In the genomic region with DNA sequence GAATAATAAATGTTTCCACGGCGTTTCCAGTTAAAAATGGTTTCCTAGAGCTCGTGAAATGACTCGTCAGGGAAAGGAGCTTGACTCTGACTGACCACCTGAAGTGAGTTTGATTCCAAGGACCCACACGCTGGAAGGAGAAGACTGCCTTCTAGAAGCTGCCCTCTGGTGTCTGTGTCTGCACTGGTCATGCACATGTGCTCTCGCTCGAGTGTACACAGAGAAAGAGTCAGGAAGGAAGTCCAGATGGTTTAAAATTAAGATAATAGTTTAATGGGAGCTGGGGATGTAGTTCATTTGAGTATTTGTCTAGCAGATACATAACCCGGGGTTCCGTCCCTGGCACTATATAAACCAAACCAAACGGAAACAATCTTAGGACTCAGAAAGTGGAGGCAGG, we compare ENCODE assay signal across 8 mouse cellular contexts. TPM values are rescaled to one million over a fixed set of nuclear protein-coding genes. Genes with fewer than 3 reads are reported as not detected.
DNase-seq lines count a peak whose midpoint lies in the region; ATAC-seq and TF ChIP-seq lines count a peak whose summit lies in the region.
"Had no signal": no experiment of that assay in that cellular context is flagged by ENCODE, and none has a peak within 500 bp of the region (broad histone marks: within the 10 kb centered on the region; RNA-seq: fewer than 3 reads in every experiment).

No protein-coding gene starts in this region.

- no peak for TF ChIP-seq RAD21 in MEL (IDR thresholded peaks at IDR 0.05; ENCODE audit: low read depth, low read length)

- no peak for DNase-seq in kidney, postnatal 0 days (ENCODE audit: low spot score)
- DNase-seq in kidney, postnatal 25 days: no peak
- peak; percentile 72 for DNase-seq in MEL (ENCODE audit: low read depth, low spot score)
- DNase-seq in spleen, postnatal 10 days (ENCODE audit: low spot score in 2 of 2): no peak
- DNase-seq in adrenal gland, adult 8-10 months: no peak
- DNase-seq: gastrocnemius, postnatal 25 days had no signal

- peaks cover 13% of the 10 kb centered on the region for H3K79me2 ChIP-seq in MEL (ENCODE audit: control insufficient read depth, insufficient read depth, low read length, poor library complexity)
- peaks cover 47% of the 10 kb centered on the region for H3K79me2 ChIP-seq in macrophage (ENCODE audit: inconsistent target)

- peaks cover 18% of the 10 kb centered on the region for H3K36me3 ChIP-seq in kidney, postnatal 0 days (ENCODE audit: insufficient read depth, low read length)
- H3K36me3 ChIP-seq in MEL (ENCODE audit: control insufficient read depth in 1 of 2, insufficient read depth in 2 of 2, low read length in 2 of 2) (peaks cover 0 to 8% of the 10 kb centered on the region in 2 experiments; a peak in 2 of 4 replicates), macrophage (ENCODE audit: inconsistent target) (no peaks in the 10 kb centered on the region)
- peaks cover 27% of the 10 kb centered on the region for H3K36me3 ChIP-seq in embryonic facial prominence, embryonic 15.5 days

- H3K4me1 ChIP-seq in kidney, postnatal 0 days (replicated peaks; ENCODE audit: insufficient read depth, low read length): peaks cover 10% of the 10 kb centered on the region
- peaks cover 2 to 8% of the 10 kb centered on the region in 2 experiments; a peak in 2 of 4 replicates for H3K4me1 ChIP-seq in MEL (ENCODE audit: control insufficient read depth in 1 of 2, insufficient read depth in 2 of 2, low read length in 2 of 2)
- H3K4me1 ChIP-seq in embryonic facial prominence, embryonic 15.5 days: peaks cover 17% of the 10 kb centered on the region

- H3K9ac ChIP-seq in kidney, postnatal 0 days (ENCODE audit: low read depth, low read length): no peak overlapping the region
- H3K9ac ChIP-seq in MEL (ENCODE audit: control insufficient read depth, low read depth, low read length, poor library complexity, severe bottlenecking): peak overlapping the region; percentile 58
- no peak overlapping the region for H3K9ac ChIP-seq in embryonic facial prominence, embryonic 15.5 days

- peak in 1 of 2 experiments; percentile 51; a peak in 2 of 4 replicates for TF ChIP-seq POLR2A in MEL (IDR thresholded peaks at IDR 0.05; ENCODE audit: control insufficient read depth in 1 of 2, insufficient read depth in 1 of 2, low read depth in 1 of 2, low read length in 2 of 2, poor library complexity in 1 of 2)

- no peaks in the 10 kb centered on the region for H3K27me3 ChIP-seq in kidney, postnatal 0 days (ENCODE audit: insufficient read depth, low read length)
- no peaks in the 10 kb centered on the region for H3K27me3 ChIP-seq in MEL (ENCODE audit: control insufficient read depth in 1 of 2, insufficient read depth in 2 of 2, low read length in 2 of 2)
- no peaks in the 10 kb centered on the region for H3K27me3 ChIP-seq in embryonic facial prominence, embryonic 15.5 days

- TF ChIP-seq CTCF in kidney, postnatal 0 days (IDR thresholded peaks at IDR 0.05; ENCODE audit: low read depth): peak; percentile 47
- peak in 2 of 3 experiments; percentile 25 to 40; a peak in 3 of 6 replicates for TF ChIP-seq CTCF in MEL (IDR thresholded peaks at IDR 0.05 in 2 of 3, conservative IDR thresholded peaks at IDR 0.05 in 1 of 3; ENCODE audit: control insufficient read depth in 1 of 3, insufficient read depth in 1 of 3, low read depth in 2 of 3, low read length in 3 of 3, poor library complexity in 1 of 3, severe bottlenecking in 1 of 3)

- 72% methylated on average over 10 of the region's 10 CpGs for WGBS in kidney, postnatal 0 days
- WGBS in embryonic facial prominence, embryonic 15.5 days: 64% methylated on average over 10 of the region's 10 CpGs
- WGBS in macrophage (ENCODE audit: missing documents): 10% methylated on average over 10 of the region's 10 CpGs

- H3K27ac ChIP-seq in kidney, postnatal 0 days: no peak overlapping the region
- peak overlapping the region; percentile 80 for H3K27ac ChIP-seq in MEL (ENCODE audit: control insufficient read depth, low read depth, low read length)
- no peak overlapping the region for H3K27ac ChIP-seq in embryonic facial prominence, embryonic 15.5 days (replicated peaks)
- peak overlapping the region; percentile 86 for H3K27ac ChIP-seq in macrophage

- no peaks in the 10 kb centered on the region for H3K9me3 ChIP-seq in kidney, postnatal 0 days (replicated peaks; ENCODE audit: low read length)
- H3K9me3 ChIP-seq in MEL (replicated peaks; ENCODE audit: insufficient read depth, low read length): no peaks in the 10 kb centered on the region
- no peaks in the 10 kb centered on the region for H3K9me3 ChIP-seq in embryonic facial prominence, embryonic 15.5 days (replicated peaks)

- H3K4me3 ChIP-seq in kidney, postnatal 0 days (replicated peaks; ENCODE audit: low read depth, low read length): no peak overlapping the region
- peak overlapping the region; percentile 64 to 85 for H3K4me3 ChIP-seq in MEL (ENCODE audit: control insufficient read depth in 1 of 2, insufficient read depth in 1 of 2, low read depth in 2 of 2, low read length in 2 of 2)
- no peak overlapping the region for H3K4me3 ChIP-seq in embryonic facial prominence, embryonic 15.5 days (replicated peaks)
- peak overlapping the region; percentile 94; the same call in 1 of the 2 replicates for H3K4me3 ChIP-seq in macrophage (ENCODE audit: inconsistent target)

- peak in 1 of 2 experiments; percentile 42; a peak in 2 of 4 replicates for TF ChIP-seq EP300 in MEL (IDR thresholded peaks at IDR 0.05; ENCODE audit: low read depth in 1 of 2, low read length in 2 of 2)

- H3K4me2 ChIP-seq in kidney, postnatal 0 days (ENCODE audit: low read length): 0 out of 2 replicates have a peak overlapping the region, but pooled peaks have one; percentile 10
- H3K4me2 ChIP-seq in embryonic facial prominence, embryonic 15.5 days (replicated peaks): peak overlapping the region; percentile 75; the same call in 1 of the 2 replicates

- ATAC-seq in kidney, postnatal 0 days (replicated peaks; ENCODE audit: low FRiP score, low read depth): no peak
- ATAC-seq in embryonic facial prominence, embryonic 15.5 days (ENCODE audit: insufficient number of reproducible peaks, low FRiP score, low TSS enrichment, low read depth): no peak

TF ChIP-seq in MEL, 35 proteins besides CTCF, POLR2A, EP300 and RAD21 (continues in another document):
- TF ChIP-seq KAT2A (conservative IDR thresholded peaks at IDR 0.05; ENCODE audit: low read depth, low read length) (no peak), ELF1 (IDR thresholded peaks at IDR 0.05; ENCODE audit: low read depth, low read length) (no peak), USF1 (IDR thresholded peaks at IDR 0.05; ENCODE audit: low read depth, low read length) (no peak), TCF12 (IDR thresholded peaks at IDR 0.05; ENCODE audit: low read depth, low read length) (peak; percentile 25), GABPA (IDR thresholded peaks at IDR 0.05; ENCODE audit: low read depth, low read length) (no peak), TAL1 (IDR thresholded peaks at IDR 0.05; ENCODE audit: low read length) (no peak), SMC3 (IDR thresholded peaks at IDR 0.05; ENCODE audit: low read depth, low read length) (peak; percentile 28; the same call in 1 of the 2 replicates), UBTF (IDR thresholded peaks at IDR 0.05; ENCODE audit: borderline replicate concordance, insufficient read depth, low read depth, low read length) (no peak), TBP (IDR thresholded peaks at IDR 0.05; ENCODE audit: low read depth, low read length) (no peak), MYC (IDR thresholded peaks at IDR 0.05; ENCODE audit: low read depth, low read length) (peak; percentile 93), POLR2AphosphoS5 (IDR thresholded peaks at IDR 0.05; ENCODE audit: borderline replicate concordance, low read depth, low read length) (no peak), SIN3A (IDR thresholded peaks at IDR 0.05; ENCODE audit: low read length) (peak; percentile 67), ZC3H11A (IDR thresholded peaks at IDR 0.05; ENCODE audit: low read depth, low read length) (no peak), MAX (IDR thresholded peaks at IDR 0.05; ENCODE audit: low read length) (peak; percentile 91), ETS1 (IDR thresholded peaks at IDR 0.05; ENCODE audit: low read depth, low read length) (peak; percentile 60), CHD2 (IDR thresholded peaks at IDR 0.05; ENCODE audit: low read length) (no peak), POLR2AphosphoS2 (IDR thresholded peaks at IDR 0.05; ENCODE audit: low read length) (no peak), ZNF384 (IDR thresholded peaks at IDR 0.05; ENCODE audit: low read depth, low read length) (no peak), USF2 (IDR thresholded peaks at IDR 0.05; ENCODE audit: borderline replicate concordance in 1 of 2, insufficient read depth in 1 of 2, low read depth in 1 of 2, low read length in 2 of 2) (no peak)

RNA-seq across cellular contexts. Expression of gene Fbxl18, which starts 1.0 kb away (rescaled TPM):
- 9.6 and 9.9 TPM in 2 replicates for polyA plus RNA-seq in kidney, postnatal 0 days (2015; fragmentation: Nextera tagmentation; extraction: Ambion mirVana)
- 3.9 and 4.6 TPM in 2 replicates for total RNA-seq in MEL (2012; rRNA removed)
- polyA plus RNA-seq in MEL (2012; ENCODE audit: insufficient read depth in 1 of 2, insufficient read length in 2 of 2, low read depth in 1 of 2, low replicate concordance in 2 of 2, missing spikeins in 1 of 2) (1 to 10 TPM in 1 of 2 experiments, not detected in 1; 7.4 TPM), macrophage (2018) (2.5 to 5.4 TPM (median 3.5 TPM) in 3 replicates)
- polyA plus RNA-seq in embryonic facial prominence, embryonic 15.5 days (2015; fragmentation: Nextera tagmentation; extraction: Ambion mirVana): 11.7 and 14.7 TPM in 2 replicates
- total RNA-seq in macrophage (2018; cell fraction: chromatin; rRNA removed): 10 to 100 TPM in 24 of 26 experiments, 1 to 10 TPM in 2; 9.3 to 53.0 (median 32.1) TPM
- total RNA-seq in macrophage (2018; cell fraction: cytosol; rRNA removed): 1 to 10 TPM; 2.2 to 8.0 (median 5.6) TPM
- 10 to 100 TPM in 20 of 26 experiments, 1 to 10 TPM in 6; 4.3 to 34.8 (median 15.7) TPM for total RNA-seq in macrophage (2018; cell fraction: nucleus; rRNA removed)
- 10 to 100 TPM; 14.0 to 18.5 (median 15.1) TPM for total RNA-seq in adrenal gland, adult 8-10 months (2022)

RNA-seq across cellular contexts. Expression of gene Actb, which starts 10.4 kb away (rescaled TPM):
- 14,836 and 15,514 TPM in 2 replicates for polyA plus RNA-seq in kidney, postnatal 0 days (2015; fragmentation: Nextera tagmentation; extraction: Ambion mirVana)
- total RNA-seq in MEL (2012; rRNA removed): 3,019 and 3,042 TPM in 2 replicates
- polyA plus RNA-seq in MEL (2012; ENCODE audit: insufficient read depth in 1 of 2, insufficient read length in 2 of 2, low read depth in 1 of 2, low replicate concordance in 2 of 2, missing spikeins in 1 of 2): 1,000 to 10,000 TPM; 1,403 to 4,417 TPM
- 12,790 and 13,060 TPM in 2 replicates for polyA plus RNA-seq in embryonic facial prominence, embryonic 15.5 days (2015; fragmentation: Nextera tagmentation; extraction: Ambion mirVana)
- 1,000 to 10,000 TPM in 20 of 26 experiments, 100 to 1,000 TPM in 6; 611 to 2,451 (median 1,466) TPM for total RNA-seq in macrophage (2018; cell fraction: chromatin; rRNA removed)
- over 10,000 TPM in 12 of 26 experiments, 1,000 to 10,000 TPM in 14; 5,675 to 13,626 (median 9,300) TPM for total RNA-seq in macrophage (2018; cell fraction: cytosol; rRNA removed)
- over 10,000 TPM in 1 of 26 experiments, 1,000 to 10,000 TPM in 25; 1,921 to 11,492 (median 4,963) TPM for total RNA-seq in macrophage (2018; cell fraction: nucleus; rRNA removed)
- 4,180 to 7,540 TPM (median 4,195 TPM) in 3 replicates for polyA plus RNA-seq in macrophage (2018)
- total RNA-seq in adrenal gland, adult 8-10 months (2022): 1,000 to 10,000 TPM; 3,015 to 3,481 (median 3,228) TPM

Comparison
In these comparisons a context has a peak if more than half of its experiments do, and no peak if none do; other contexts are left out.
1. H3K27ac ChIP-seq: peak in MEL (single experiment) and macrophage (single experiment); none in kidney, postnatal 0 days (single experiment) and embryonic facial prominence, embryonic 15.5 days (single experiment).
2. H3K4me3 ChIP-seq: peak in MEL (2 of 2) and macrophage (single experiment); none in kidney, postnatal 0 days (single experiment) and embryonic facial prominence, embryonic 15.5 days (single experiment).